Mouse (Mus musculus) CD4-positive helper T cell, adult 2 months (primary cell): ENCODE results near the gene Ss18l1.
A peak's percentile ranks its signal among the peaks of the same experiment; 100 is the strongest.

Experiments
- DNase-seq: peaks from one replicate; pipeline ENCODE4 v3.0.0-alpha.2; 2012; ENCODE audit warnings: low read depth, missing footprints, low spot score

Gene Ss18l1

GRCm38 (mm10) chr2:180034753-180035152, 7.6 kb upstream of the Ss18l1 start:
- DNase-seq, result no peak

- DNase-seq, result no peak
Measured at GRCm38 (mm10) chr2:180040406-180040805, 1.9 kb upstream of the Ss18l1 start.

GRCm38 (mm10) chr2:180041577-180042255, 593 bp upstream of the Ss18l1 start:
- peak; percentile 72 for DNase-seq

- DNase-seq, result peak; percentile 72
Measured at GRCm38 (mm10) chr2:180042858-180043515, 678 bp downstream of the Ss18l1 start.

GRCm38 (mm10) chr2:180045283-180045682, 3.0 kb downstream of the Ss18l1 start:
- DNase-seq, result peak; percentile 73

GRCm38 (mm10) chr2:180047580-180047979, 5.3 kb downstream of the Ss18l1 start:
- DNase-seq, result no peak

GRCm38 (mm10) chr2:180047980-180048635, 5.8 kb downstream of the Ss18l1 start:
- DNase-seq, result no peak

- DNase-seq, result peak; percentile 81
Measured at GRCm38 (mm10) chr2:180050986-180051385, 8.7 kb downstream of the Ss18l1 start.

- DNase-seq, result peak; percentile 35
Measured at GRCm38 (mm10) chr2:180051986-180052733, 9.9 kb downstream of the Ss18l1 start.

- no peak for DNase-seq
Measured at GRCm38 (mm10) chr2:180053001-180053400, 10.7 kb downstream of the Ss18l1 start.

- no peak for DNase-seq
Measured at GRCm38 (mm10) chr2:180063338-180064131, 21.2 kb downstream of the Ss18l1 start.

- no peak for DNase-seq
Measured at GRCm38 (mm10) chr2:180069770-180070480, 27.6 kb downstream of the Ss18l1 start.

GRCm38 (mm10) chr2:180070481-180071453, 28.5 kb downstream of the Ss18l1 start, which contains the start of gene Mtg2:
TSS of gene Mtg2 (plus strand) at chr2:180070588.
- DNase-seq, result peak; percentile 92

- DNase-seq, result no peak
Measured at GRCm38 (mm10) chr2:180071671-180072070, 29.4 kb downstream of the Ss18l1 start.

- no peak for DNase-seq
Measured at GRCm38 (mm10) chr2:180072886-180073285, 30.6 kb downstream of the Ss18l1 start.

GRCm38 (mm10) chr2:180077622-180078021, 35.3 kb downstream of the Ss18l1 start:
- DNase-seq, result no peak

GRCm38 (mm10) chr2:180080680-180081079, 38.4 kb downstream of the Ss18l1 start:
- DNase-seq, result peak; percentile 15

GRCm38 (mm10) chr2:180083063-180083462, 40.8 kb downstream of the Ss18l1 start:
- no peak for DNase-seq

- no peak for DNase-seq
Measured at GRCm38 (mm10) chr2:180084565-180084964, 42.3 kb downstream of the Ss18l1 start.
